Mouse (Mus musculus) lung, embryonic 15.5 days (tissue): Measurements from ENCODE around the gene Polr2f. TPM values are rescaled to one million over a fixed set of nuclear protein-coding genes. Genes with fewer than 3 reads are reported as not detected.

Experiments used
- ATAC-seq: fragments of 200-750 bp; cut with Nextera tagmentation; 2 replicates; pipeline ENCODE4 v1.8.0; 2017; ENCODE audit warnings: moderate number of reproducible peaks, borderline replicate concordance; ENCODE audit not compliant: low FRiP score, low TSS enrichment; ENCODE audit errors: extremely low read depth
- H3K27ac ChIP-seq: fragments of 300-500 bp; sonication (generic); 2 replicates; pipeline ENCODE4 v1.5.1; 2015; ENCODE audit warnings: moderate library complexity, mild to moderate bottlenecking, inconsistent platforms
- H3K27me3 ChIP-seq: fragments of 300-500 bp; sonication (generic); 2 replicates; pipeline ENCODE4 v1.6.1; 2015; ENCODE audit warnings: inconsistent platforms
- H3K36me3 ChIP-seq: fragments of 300-500 bp; sonication (generic); 2 replicates; pipeline ENCODE4 v1.6.1; 2015; ENCODE audit warnings: inconsistent platforms
- H3K4me1 ChIP-seq: fragments of 300-500 bp; sonication (generic); 2 replicates; pipeline ENCODE4 v1.6.1; 2015; ENCODE audit warnings: inconsistent platforms
- H3K4me2 ChIP-seq: fragments of 300-500 bp; sonication (generic); 2 replicates; pipeline ENCODE4 v1.6.1; 2015; ENCODE audit warnings: inconsistent platforms, mild to moderate bottlenecking, moderate library complexity
- H3K4me3 ChIP-seq: fragments of 300-500 bp; sonication (generic); 2 replicates; pipeline ENCODE4 v1.5.1; 2015; ENCODE audit warnings: mild to moderate bottlenecking, inconsistent platforms
- H3K9ac ChIP-seq: fragments of 300-500 bp; sonication (generic); 2 replicates; pipeline ENCODE4 v1.6.1; 2015; ENCODE audit warnings: inconsistent platforms
- H3K9me3 ChIP-seq: fragments of 300-500 bp; sonication (generic); 2 replicates; pipeline ENCODE4 v1.6.1; 2016; ENCODE audit warnings: inconsistent platforms
- WGBS: fragments of 180-500 bp; shearing (Covaris S2); methylation state at CpG from one replicate; pipeline ENCODE4 v1.1.7; 2015; 5-methylcytosine and 5-hydroxymethylcytosine counted together
- polyA plus RNA-seq: library from polyadenylated mRNA; unstranded; fragments of >200 nt; fragmentation: Nextera tagmentation; extraction: Ambion mirVana; gene quantifications from 2 replicates; pipeline ENCODE4 v1.2.1, GENCODE M21; 2015

Polr2f gene
- 240 and 281 TPM in 2 replicates for polyA plus RNA-seq

- H3K4me3 ChIP-seq: peak within 1 kb of the TSS; percentile 80
- no peaks in the 10 kb centered on the region for H3K27me3 ChIP-seq
- H3K9ac ChIP-seq: peak within 1 kb of the TSS; percentile 81
- WGBS: under 1% methylated on average over 57 of the region's 57 CpGs
- H3K9me3 ChIP-seq: no peaks in the 10 kb centered on the region
- peak; percentile 87 for ATAC-seq
- peak within 1 kb of the TSS; percentile 94 for H3K4me2 ChIP-seq
- peaks cover 17% of the 10 kb centered on the region for H3K4me1 ChIP-seq
- 0 out of 2 replicates have a peak within 1 kb of the TSS, but pooled peaks have one; percentile 5 for H3K27ac ChIP-seq
- H3K36me3 ChIP-seq: peaks cover 16% of the 10 kb centered on the region
Observed at GRCm38 (mm10) chr15:79140866-79141565, at the start of gene Polr2f, which contains the start of gene 1700088E04Rik. TSS of gene Polr2f (plus strand) at chr15:79141009. TSS of gene 1700088E04Rik (minus strand) at chr15:79141253.

- WGBS: 82% methylated on average over 6 of the region's 6 CpGs
- no peak for ATAC-seq
- H3K27ac ChIP-seq: no peak overlapping the region
- no peak overlapping the region for H3K4me3 ChIP-seq
- H3K4me1 ChIP-seq: peaks cover 20% of the 10 kb centered on the region
- no peaks in the 10 kb centered on the region for H3K27me3 ChIP-seq
- no peak overlapping the region for H3K9ac ChIP-seq
- no peaks in the 10 kb centered on the region for H3K9me3 ChIP-seq
- H3K4me2 ChIP-seq: no peak overlapping the region
- peaks cover 83% of the 10 kb centered on the region for H3K36me3 ChIP-seq
Observed at GRCm38 (mm10) chr15:79092284-79092683, 48.5 kb upstream of the Polr2f start.

- H3K9me3 ChIP-seq: no peaks in the 10 kb centered on the region
- 0 out of 2 replicates have a peak overlapping the region, but pooled peaks have one; percentile 3 for H3K27ac ChIP-seq
- H3K9ac ChIP-seq: no peak overlapping the region
- H3K4me3 ChIP-seq: no peak overlapping the region
- no peaks in the 10 kb centered on the region for H3K27me3 ChIP-seq
- peaks cover 77% of the 10 kb centered on the region for H3K36me3 ChIP-seq
- peaks cover 30% of the 10 kb centered on the region for H3K4me1 ChIP-seq
- H3K4me2 ChIP-seq: no peak overlapping the region
- 50% methylated on average over 7 of the region's 7 CpGs for WGBS
- no peak for ATAC-seq
Observed at GRCm38 (mm10) chr15:79093083-79093839, 47.5 kb upstream of the Polr2f start.

GRCm38 (mm10) chr15:79095483-79095882 lies 45.3 kb upstream of the Polr2f start:
- H3K4me3 ChIP-seq: no peak overlapping the region
- no peak overlapping the region for H3K4me2 ChIP-seq
- no peak for ATAC-seq
- no peak overlapping the region for H3K9ac ChIP-seq
- H3K4me1 ChIP-seq: peaks cover 46% of the 10 kb centered on the region
- H3K36me3 ChIP-seq: peaks cover 57% of the 10 kb centered on the region
- 84% methylated on average over 5 of the region's 5 CpGs for WGBS
- H3K27ac ChIP-seq: no peak overlapping the region
- no peaks in the 10 kb centered on the region for H3K9me3 ChIP-seq
- H3K27me3 ChIP-seq: no peaks in the 10 kb centered on the region

- H3K9me3 ChIP-seq: no peaks in the 10 kb centered on the region
- H3K27ac ChIP-seq: no peak overlapping the region
- WGBS: 41% methylated on average over 3 of the region's 3 CpGs
- ATAC-seq: no peak
- H3K27me3 ChIP-seq: no peaks in the 10 kb centered on the region
- H3K9ac ChIP-seq: no peak overlapping the region
- H3K4me2 ChIP-seq: no peak overlapping the region
- peaks cover 46% of the 10 kb centered on the region for H3K4me1 ChIP-seq
- peaks cover 46% of the 10 kb centered on the region for H3K36me3 ChIP-seq
- H3K4me3 ChIP-seq: no peak overlapping the region
Observed at GRCm38 (mm10) chr15:79096556-79096955, 44.3 kb upstream of the Polr2f start.

- no peak for ATAC-seq
- WGBS: 6% methylated on average over 2 of the region's 2 CpGs
- H3K27me3 ChIP-seq: no peaks in the 10 kb centered on the region
- peaks cover 46% of the 10 kb centered on the region for H3K4me1 ChIP-seq
- no peaks in the 10 kb centered on the region for H3K9me3 ChIP-seq
- H3K4me2 ChIP-seq: no peak overlapping the region
- no peak overlapping the region for H3K9ac ChIP-seq
- peaks cover 41% of the 10 kb centered on the region for H3K36me3 ChIP-seq
- no peak overlapping the region for H3K4me3 ChIP-seq
- H3K27ac ChIP-seq: peak overlapping the region; percentile 78
Observed at GRCm38 (mm10) chr15:79097135-79097534, 43.7 kb upstream of the Polr2f start.

- Histone ChIP-seq H3K27ac (peak overlapping the region; percentile 78), H3K36me3 (peaks cover 36% of the 10 kb centered on the region), H3K9me3 (no peaks in the 10 kb centered on the region), H3K4me3 (no peak overlapping the region), H3K4me1 (peaks cover 46% of the 10 kb centered on the region), H3K27me3 (no peaks in the 10 kb centered on the region), H3K9ac (no peak overlapping the region), H3K4me2 (no peak overlapping the region)
- peak; percentile 40; the same call in 1 of the 2 replicates for ATAC-seq
- WGBS: 15% methylated on average over 6 of the region's 6 CpGs
Observed at GRCm38 (mm10) chr15:79097611-79098025, 43.2 kb upstream of the Polr2f start.

- Histone ChIP-seq H3K27ac (peak overlapping the region; percentile 78), H3K9me3 (no peaks in the 10 kb centered on the region), H3K36me3 (peaks cover 30% of the 10 kb centered on the region), H3K4me2 (no peak overlapping the region), H3K4me1 (peaks cover 43% of the 10 kb centered on the region), H3K4me3 (no peak overlapping the region), H3K27me3 (no peaks in the 10 kb centered on the region), H3K9ac (no peak overlapping the region)
- 55% methylated on average over 5 of the region's 5 CpGs for WGBS
- no peak for ATAC-seq
Observed at GRCm38 (mm10) chr15:79098220-79098619, 42.6 kb upstream of the Polr2f start.

- no peak overlapping the region for H3K4me3 ChIP-seq
- peak overlapping the region; percentile 10; the same call in 1 of the 2 replicates for H3K4me2 ChIP-seq
- H3K27me3 ChIP-seq: no peaks in the 10 kb centered on the region
- peak overlapping the region; percentile 78 for H3K27ac ChIP-seq
- peak; percentile 40; the same call in 1 of the 2 replicates for ATAC-seq
- no peak overlapping the region for H3K9ac ChIP-seq
- H3K36me3 ChIP-seq: peaks cover 23% of the 10 kb centered on the region
- 28% methylated on average over 7 of the region's 7 CpGs for WGBS
- peaks cover 41% of the 10 kb centered on the region for H3K4me1 ChIP-seq
- H3K9me3 ChIP-seq: no peaks in the 10 kb centered on the region
Observed at GRCm38 (mm10) chr15:79098868-79099267, 41.9 kb upstream of the Polr2f start.

- no peaks in the 10 kb centered on the region for H3K9me3 ChIP-seq
- peaks cover 41% of the 10 kb centered on the region for H3K4me1 ChIP-seq
- no peak overlapping the region for H3K4me3 ChIP-seq
- no peaks in the 10 kb centered on the region for H3K27me3 ChIP-seq
- peak; percentile 35 for ATAC-seq
- H3K36me3 ChIP-seq: peaks cover 17% of the 10 kb centered on the region
- H3K27ac ChIP-seq: peak overlapping the region; percentile 78
- peak overlapping the region; percentile 10; the same call in 1 of the 2 replicates for H3K4me2 ChIP-seq
- H3K9ac ChIP-seq: no peak overlapping the region
- 20% methylated on average over 4 of the region's 4 CpGs for WGBS
Observed at GRCm38 (mm10) chr15:79099456-79099855, 41.4 kb upstream of the Polr2f start.

GRCm38 (mm10) chr15:79100391-79100790 lies 40.4 kb upstream of the Polr2f start:
- Histone ChIP-seq H3K4me3 (no peak overlapping the region), H3K9me3 (no peaks in the 10 kb centered on the region), H3K4me1 (peaks cover 41% of the 10 kb centered on the region), H3K27me3 (no peaks in the 10 kb centered on the region), H3K4me2 (no peak overlapping the region), H3K27ac (no peak overlapping the region), H3K9ac (no peak overlapping the region), H3K36me3 (peaks cover 10% of the 10 kb centered on the region)
- 79% methylated on average over 4 of the region's 4 CpGs for whole genome bisulfite sequencing
- ATAC-seq: no peak

- no peaks in the 10 kb centered on the region for H3K36me3 ChIP-seq
- no peaks in the 10 kb centered on the region for H3K27me3 ChIP-seq
- no peak overlapping the region for H3K9ac ChIP-seq
- no peaks in the 10 kb centered on the region for H3K9me3 ChIP-seq
- ATAC-seq: no peak
- no peak overlapping the region for H3K4me3 ChIP-seq
- H3K27ac ChIP-seq: no peak overlapping the region
- peaks cover 33% of the 10 kb centered on the region for H3K4me1 ChIP-seq
- H3K4me2 ChIP-seq: no peak overlapping the region
Observed at GRCm38 (mm10) chr15:79101531-79101930, 39.3 kb upstream of the Polr2f start.
